Mouse (Mus musculus): ENCODE results near the gene Slx4ip. TPM values are rescaled to one million over a fixed set of nuclear protein-coding genes. Genes with fewer than 3 reads are reported as not detected.

Slx4ip gene
- polyA plus RNA-seq, 1 experiment from 2014 or later: 12.1 TPM

GRCm38 (mm10) chr2:137006656-137007055, 115.6 kb downstream of the Slx4ip start:
- Histone ChIP-seq H3K9me3 (replicated peaks) (no peaks in the 10 kb centered on the region), H3K4me3 (replicated peaks) (no peak overlapping the region), H3K27ac (replicated peaks) (no peak overlapping the region), H3K4me1 (no peaks in the 10 kb centered on the region), H3K27me3 (replicated peaks) (no peaks in the 10 kb centered on the region), H3K4me2 (no peak overlapping the region), H3K9ac (replicated peaks) (no peak overlapping the region), H3K36me3 (no peaks in the 10 kb centered on the region)
- no peak for ATAC-seq (ENCODE audit: low FRiP score)
- 72% methylated on average over 1 of the region's 1 CpGs for whole genome bisulfite sequencing

DNA sequence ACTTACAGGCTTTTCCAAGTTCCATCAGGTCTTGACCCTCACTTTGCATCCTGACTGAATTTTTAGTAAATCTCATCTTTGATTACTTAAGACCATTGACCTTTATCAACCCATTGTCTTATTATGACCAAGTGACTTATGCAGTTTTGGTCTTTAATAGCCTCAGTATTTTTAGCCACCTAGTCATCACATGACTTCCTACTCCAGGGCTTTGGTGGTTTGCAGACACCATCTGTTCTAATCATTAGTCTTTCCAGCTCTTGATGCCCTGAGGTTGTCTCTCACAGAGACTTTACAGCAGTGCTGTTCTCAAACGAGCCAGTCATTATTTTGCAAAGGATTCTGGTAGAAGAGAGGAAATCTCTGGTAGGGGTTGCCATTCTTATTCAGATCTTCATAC, 121.0 kb downstream of the Slx4ip start:
- no peak for ATAC-seq (ENCODE audit: low FRiP score)
- Histone ChIP-seq H3K9ac (replicated peaks) (no peak overlapping the region), H3K4me2 (no peak overlapping the region), H3K27ac (replicated peaks) (no peak overlapping the region), H3K36me3 (no peaks in the 10 kb centered on the region), H3K4me1 (no peaks in the 10 kb centered on the region), H3K27me3 (replicated peaks) (no peaks in the 10 kb centered on the region), H3K4me3 (replicated peaks) (no peak overlapping the region), H3K9me3 (replicated peaks) (no peaks in the 10 kb centered on the region)
- 39% methylated on average over 1 of the region's 1 CpGs for WGBS

- Histone ChIP-seq H3K27ac (replicated peaks) (no peak overlapping the region), H3K9ac (replicated peaks) (no peak overlapping the region), H3K9me3 (replicated peaks) (no peaks in the 10 kb centered on the region), H3K27me3 (replicated peaks) (no peaks in the 10 kb centered on the region), H3K4me1 (no peaks in the 10 kb centered on the region), H3K4me3 (replicated peaks) (no peak overlapping the region), H3K36me3 (no peaks in the 10 kb centered on the region), H3K4me2 (no peak overlapping the region)
- WGBS: 84% methylated on average over 3 of the region's 3 CpGs
- ATAC-seq (ENCODE audit: low FRiP score): no peak
Observed at GRCm38 (mm10) chr2:137013151-137013550, 122.1 kb downstream of the Slx4ip start.

- H3K9me3 ChIP-seq (replicated peaks): no peaks in the 10 kb centered on the region
- H3K27ac ChIP-seq (replicated peaks): no peak overlapping the region
- WGBS: 80% methylated on average over 4 of the region's 4 CpGs
- no peak overlapping the region for H3K9ac ChIP-seq (replicated peaks)
- H3K36me3 ChIP-seq: no peaks in the 10 kb centered on the region
- no peak overlapping the region for H3K4me3 ChIP-seq (replicated peaks)
- H3K4me2 ChIP-seq: no peak overlapping the region
- H3K4me1 ChIP-seq: no peaks in the 10 kb centered on the region
- H3K27me3 ChIP-seq (replicated peaks): no peaks in the 10 kb centered on the region
- ATAC-seq (ENCODE audit: low FRiP score): no peak
Observed at GRCm38 (mm10) chr2:137013811-137014350, 122.9 kb downstream of the Slx4ip start.

- no peak for ATAC-seq (ENCODE audit: low FRiP score)
- Histone ChIP-seq H3K9me3 (replicated peaks) (no peaks in the 10 kb centered on the region), H3K36me3 (no peaks in the 10 kb centered on the region), H3K4me2 (no peak overlapping the region), H3K4me3 (replicated peaks) (no peak overlapping the region), H3K9ac (replicated peaks) (no peak overlapping the region), H3K4me1 (no peaks in the 10 kb centered on the region), H3K27ac (replicated peaks) (no peak overlapping the region), H3K27me3 (replicated peaks) (no peaks in the 10 kb centered on the region)
- WGBS: 76% methylated on average over 2 of the region's 2 CpGs
Observed at GRCm38 (mm10) chr2:137014423-137014822, 123.4 kb downstream of the Slx4ip start.

DNA sequence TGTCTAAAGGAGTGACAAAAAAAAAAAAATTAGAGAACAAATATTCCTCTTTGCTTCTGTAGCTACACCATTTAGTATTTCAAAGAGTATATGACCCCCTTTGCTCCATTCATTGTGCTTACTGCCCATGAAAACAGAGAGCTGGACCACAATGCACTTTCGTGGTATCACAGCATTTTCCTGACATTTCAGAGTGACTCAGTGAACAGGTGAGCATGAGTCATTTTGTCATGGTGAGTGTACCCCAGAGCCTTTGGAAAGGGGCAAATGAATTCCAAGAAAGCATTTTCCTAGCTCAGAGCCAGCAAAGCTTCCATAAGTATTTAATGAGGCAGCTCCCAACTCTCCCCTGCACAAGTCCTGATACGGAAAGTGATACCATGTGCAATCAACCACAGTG, 153.1 kb downstream of the Slx4ip start:
- ATAC-seq (ENCODE audit: low FRiP score): no peak
- WGBS: 94% methylated on average over 2 of the region's 2 CpGs
- Histone ChIP-seq H3K9ac (replicated peaks) (no peak overlapping the region), H3K4me1 (no peaks in the 10 kb centered on the region), H3K36me3 (no peaks in the 10 kb centered on the region; the same call in 1 of the 2 replicates), H3K4me2 (no peak overlapping the region), H3K27ac (replicated peaks) (no peak overlapping the region), H3K4me3 (replicated peaks) (no peak overlapping the region), H3K9me3 (replicated peaks) (no peaks in the 10 kb centered on the region), H3K27me3 (replicated peaks) (no peaks in the 10 kb centered on the region)

- no peak overlapping the region for H3K27ac ChIP-seq (replicated peaks)
- ATAC-seq (ENCODE audit: low FRiP score): no peak
- no peak overlapping the region for H3K4me3 ChIP-seq (replicated peaks)
- no peak overlapping the region for H3K4me2 ChIP-seq
- no peak overlapping the region for H3K9ac ChIP-seq (replicated peaks)
- WGBS: 87% methylated on average over 2 of the region's 2 CpGs
- no peaks in the 10 kb centered on the region for H3K4me1 ChIP-seq
- H3K27me3 ChIP-seq (replicated peaks): no peaks in the 10 kb centered on the region
- H3K9me3 ChIP-seq (replicated peaks): no peaks in the 10 kb centered on the region
- H3K36me3 ChIP-seq: no peaks in the 10 kb centered on the region; the same call in 1 of the 2 replicates
Observed at GRCm38 (mm10) chr2:137049367-137049766, 158.3 kb downstream of the Slx4ip start.

- no peaks in the 10 kb centered on the region; the same call in 1 of the 2 replicates for H3K36me3 ChIP-seq
- H3K4me3 ChIP-seq (replicated peaks): no peak overlapping the region
- no peak overlapping the region for H3K9ac ChIP-seq (replicated peaks)
- no peak for ATAC-seq (ENCODE audit: low FRiP score)
- H3K9me3 ChIP-seq (replicated peaks): no peaks in the 10 kb centered on the region
- no peaks in the 10 kb centered on the region for H3K4me1 ChIP-seq
- H3K27ac ChIP-seq (replicated peaks): no peak overlapping the region
- no peak overlapping the region for H3K4me2 ChIP-seq
- no peaks in the 10 kb centered on the region for H3K27me3 ChIP-seq (replicated peaks)
- 87% methylated on average over 1 of the region's 1 CpGs for WGBS
Observed at GRCm38 (mm10) chr2:137049906-137050305, 158.9 kb downstream of the Slx4ip start.

GRCm38 (mm10) chr2:137063829-137064228, 172.8 kb downstream of the Slx4ip start:
- Histone ChIP-seq H3K27ac (replicated peaks) (no peak overlapping the region), H3K9ac (replicated peaks) (no peak overlapping the region), H3K4me2 (no peak overlapping the region), H3K4me1 (no peaks in the 10 kb centered on the region), H3K36me3 (no peaks in the 10 kb centered on the region), H3K27me3 (replicated peaks) (no peaks in the 10 kb centered on the region), H3K9me3 (replicated peaks) (no peaks in the 10 kb centered on the region), H3K4me3 (replicated peaks) (no peak overlapping the region)
- 72% methylated on average over 1 of the region's 1 CpGs for WGBS
- no peak for ATAC-seq (ENCODE audit: low FRiP score)

DNA sequence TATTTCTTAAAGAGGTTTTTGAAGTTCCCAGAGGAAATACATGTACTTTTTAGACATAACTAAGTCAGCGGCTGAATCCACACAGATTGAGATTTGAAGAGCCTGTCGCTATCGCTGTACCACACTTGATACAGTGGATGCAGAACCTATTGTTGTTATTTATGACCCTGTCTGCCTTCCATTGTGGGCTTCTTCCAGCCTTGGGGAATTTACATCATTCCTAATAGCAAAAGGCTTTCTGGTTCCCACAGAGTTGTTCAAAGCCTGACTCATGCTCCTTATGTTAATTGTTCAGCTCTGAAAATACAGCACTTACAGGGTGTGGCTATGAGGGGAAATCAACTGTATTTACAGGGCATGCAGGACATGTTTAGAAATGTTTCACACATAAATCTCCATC, 173.5 kb downstream of the Slx4ip start:
- Histone ChIP-seq H3K9ac (replicated peaks) (no peak overlapping the region), H3K36me3 (no peaks in the 10 kb centered on the region), H3K4me1 (no peaks in the 10 kb centered on the region), H3K9me3 (replicated peaks) (no peaks in the 10 kb centered on the region), H3K4me2 (no peak overlapping the region), H3K27me3 (replicated peaks) (no peaks in the 10 kb centered on the region), H3K27ac (replicated peaks) (no peak overlapping the region), H3K4me3 (replicated peaks) (no peak overlapping the region)
- no peak for ATAC-seq (ENCODE audit: low FRiP score)
- WGBS: 14% methylated on average over 3 of the region's 3 CpGs

DNA sequence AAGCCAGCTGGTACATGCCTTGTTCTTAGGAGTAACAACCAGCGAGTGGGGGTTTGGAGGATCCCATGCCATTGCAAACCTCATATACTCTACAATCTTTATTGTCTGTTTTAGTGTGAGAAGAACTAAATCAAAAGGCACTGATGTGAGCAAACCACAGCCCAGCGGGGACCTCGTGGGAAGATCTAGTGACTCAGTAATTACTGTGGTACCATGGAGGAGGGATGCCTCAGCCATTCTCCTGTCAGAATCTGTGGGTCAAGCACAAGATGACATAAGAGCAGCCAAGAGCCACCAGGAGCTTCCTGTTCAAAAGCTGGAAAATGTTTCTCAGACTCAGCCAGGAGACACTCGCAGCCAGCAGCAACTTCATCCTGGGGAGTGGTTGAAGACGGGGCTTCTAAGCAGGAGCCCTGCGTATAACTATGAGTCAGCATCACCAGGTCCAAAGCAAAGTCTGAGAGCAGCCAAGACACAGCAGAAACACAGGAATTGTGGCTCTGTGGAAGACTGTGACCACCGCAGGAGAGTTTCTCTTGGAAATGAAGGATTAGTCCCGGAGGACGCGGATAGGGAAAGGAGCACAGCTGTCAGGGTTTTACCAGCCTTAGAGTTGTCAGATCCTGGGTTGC, 176.6 kb downstream of the Slx4ip start:
- Histone ChIP-seq H3K4me2 (no peak overlapping the region), H3K4me3 (replicated peaks) (no peak overlapping the region), H3K36me3 (no peaks in the 10 kb centered on the region), H3K9ac (replicated peaks) (no peak overlapping the region), H3K4me1 (no peaks in the 10 kb centered on the region), H3K27ac (replicated peaks) (0 out of 2 replicates have a peak overlapping the region, but pooled peaks have one; percentile 18), H3K9me3 (replicated peaks) (no peaks in the 10 kb centered on the region), H3K27me3 (replicated peaks) (no peaks in the 10 kb centered on the region)
- 72% methylated on average over 10 of the region's 10 CpGs for WGBS
- no peak; the same call in 1 of the 2 replicates for ATAC-seq (ENCODE audit: low FRiP score)

DNA sequence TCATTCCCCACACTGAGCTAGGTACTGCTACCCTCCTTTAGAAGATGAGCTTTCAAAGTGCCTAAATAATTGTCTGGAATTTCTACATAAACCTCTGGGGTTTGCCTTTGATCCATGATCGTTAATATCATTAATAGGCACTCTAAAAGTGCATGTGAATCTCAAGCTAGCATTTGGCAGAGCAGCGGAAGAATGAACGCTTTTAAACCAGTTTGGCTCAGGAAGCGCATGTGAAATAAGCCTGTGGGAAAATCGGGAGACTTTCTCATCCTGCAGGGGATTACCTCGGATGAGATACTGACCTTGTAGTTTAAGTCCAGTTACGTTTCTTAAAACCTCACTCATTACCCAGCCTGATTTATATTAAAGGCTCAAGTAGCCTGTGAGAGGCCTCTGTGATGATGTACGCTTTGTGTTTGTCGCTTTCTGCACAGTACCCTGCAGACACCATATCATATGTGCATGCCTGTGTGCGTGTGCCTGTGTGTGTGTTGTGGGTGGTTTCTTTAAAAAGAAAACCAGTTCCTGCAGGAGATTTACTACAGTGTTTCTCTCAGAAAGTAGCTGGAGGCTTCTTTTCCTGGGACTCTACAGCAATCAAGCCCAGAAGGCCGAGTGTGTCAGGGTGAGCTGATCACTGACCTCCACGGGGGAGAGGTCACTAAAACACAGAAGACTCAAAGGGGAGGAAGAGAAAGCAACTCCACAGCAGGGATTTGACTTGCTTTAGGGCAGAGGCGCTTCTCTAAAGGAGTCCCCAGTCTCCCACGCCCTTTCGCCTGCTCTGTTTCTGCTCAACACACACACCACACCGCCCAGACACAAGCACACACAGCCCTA, 182.7 kb downstream of the Slx4ip start:
- Histone ChIP-seq H3K9ac (replicated peaks) (no peak overlapping the region), H3K4me2 (no peak overlapping the region), H3K27me3 (replicated peaks) (no peaks in the 10 kb centered on the region), H3K4me3 (replicated peaks) (no peak overlapping the region), H3K36me3 (no peaks in the 10 kb centered on the region), H3K27ac (replicated peaks) (no peak overlapping the region), H3K4me1 (peaks cover 12% of the 10 kb centered on the region), H3K9me3 (replicated peaks) (no peaks in the 10 kb centered on the region)
- WGBS: 19% methylated on average over 16 of the region's 16 CpGs
- peak; percentile 41; the same call in 1 of the 2 replicates for ATAC-seq (ENCODE audit: low FRiP score)
